Mouse (Mus musculus): Measurements from ENCODE around the gene Rap1gap2.

Rap1gap2 gene

GRCm38 (mm10) chr11:74610545-74611176 lies at the start of gene Rap1gap2:
TSS of gene Rap1gap2 (minus strand) at chr11:74610915.
- DNase-seq: peak; percentile 15

- DNase-seq: no peak
These were observed 49.6 kb upstream of the Rap1gap2 start for GRCm38 (mm10) chr11:74660336-74660735.

- DNase-seq: no peak
These were observed 45.2 kb upstream of the Rap1gap2 start for GRCm38 (mm10) chr11:74655941-74656340.

GRCm38 (mm10) chr11:74653385-74653784 lies 42.7 kb upstream of the Rap1gap2 start:
- DNase-seq: no peak

- no peak for DNase-seq
These were observed 42.1 kb upstream of the Rap1gap2 start for GRCm38 (mm10) chr11:74652791-74653191.

- no peak for DNase-seq
These were observed 39.9 kb upstream of the Rap1gap2 start for GRCm38 (mm10) chr11:74650576-74651100.

- DNase-seq: peak; percentile 47
These were observed 39.2 kb upstream of the Rap1gap2 start for GRCm38 (mm10) chr11:74649647-74650551.

GRCm38 (mm10) chr11:74649095-74649646 lies 38.5 kb upstream of the Rap1gap2 start, which contains the start of gene Cluh:
TSS of gene Cluh (plus strand) at chr11:74649495.
- DNase-seq: peak; percentile 95

GRCm38 (mm10) chr11:74648676-74649075 lies 38.0 kb upstream of the Rap1gap2 start:
- no peak for DNase-seq

GRCm38 (mm10) chr11:74647966-74648365 lies 37.3 kb upstream of the Rap1gap2 start:
- DNase-seq: no peak

GRCm38 (mm10) chr11:74639628-74640027 lies 28.9 kb upstream of the Rap1gap2 start:
- DNase-seq: no peak

GRCm38 (mm10) chr11:74638791-74639411 lies 28.2 kb upstream of the Rap1gap2 start:
- no peak for DNase-seq

GRCm38 (mm10) chr11:74637971-74638790 lies 27.5 kb upstream of the Rap1gap2 start:
- DNase-seq: peak; percentile 66

GRCm38 (mm10) chr11:74637486-74637885 lies 26.8 kb upstream of the Rap1gap2 start:
- DNase-seq: no peak

- peak; percentile 49 for DNase-seq
These were observed 24.0 kb upstream of the Rap1gap2 start for GRCm38 (mm10) chr11:74634490-74635275.

GRCm38 (mm10) chr11:74631880-74632789 lies 21.4 kb upstream of the Rap1gap2 start:
- DNase-seq: no peak

GRCm38 (mm10) chr11:74627481-74627880 lies 16.8 kb upstream of the Rap1gap2 start:
- no peak for DNase-seq

GRCm38 (mm10) chr11:74625333-74625732 lies 14.6 kb upstream of the Rap1gap2 start:
- DNase-seq: no peak

GRCm38 (mm10) chr11:74623693-74624092 lies 13.0 kb upstream of the Rap1gap2 start:
- no peak for DNase-seq
